Mouse (Mus musculus): ENCODE data around the gene Sim2.

The Sim2 gene

DNA sequence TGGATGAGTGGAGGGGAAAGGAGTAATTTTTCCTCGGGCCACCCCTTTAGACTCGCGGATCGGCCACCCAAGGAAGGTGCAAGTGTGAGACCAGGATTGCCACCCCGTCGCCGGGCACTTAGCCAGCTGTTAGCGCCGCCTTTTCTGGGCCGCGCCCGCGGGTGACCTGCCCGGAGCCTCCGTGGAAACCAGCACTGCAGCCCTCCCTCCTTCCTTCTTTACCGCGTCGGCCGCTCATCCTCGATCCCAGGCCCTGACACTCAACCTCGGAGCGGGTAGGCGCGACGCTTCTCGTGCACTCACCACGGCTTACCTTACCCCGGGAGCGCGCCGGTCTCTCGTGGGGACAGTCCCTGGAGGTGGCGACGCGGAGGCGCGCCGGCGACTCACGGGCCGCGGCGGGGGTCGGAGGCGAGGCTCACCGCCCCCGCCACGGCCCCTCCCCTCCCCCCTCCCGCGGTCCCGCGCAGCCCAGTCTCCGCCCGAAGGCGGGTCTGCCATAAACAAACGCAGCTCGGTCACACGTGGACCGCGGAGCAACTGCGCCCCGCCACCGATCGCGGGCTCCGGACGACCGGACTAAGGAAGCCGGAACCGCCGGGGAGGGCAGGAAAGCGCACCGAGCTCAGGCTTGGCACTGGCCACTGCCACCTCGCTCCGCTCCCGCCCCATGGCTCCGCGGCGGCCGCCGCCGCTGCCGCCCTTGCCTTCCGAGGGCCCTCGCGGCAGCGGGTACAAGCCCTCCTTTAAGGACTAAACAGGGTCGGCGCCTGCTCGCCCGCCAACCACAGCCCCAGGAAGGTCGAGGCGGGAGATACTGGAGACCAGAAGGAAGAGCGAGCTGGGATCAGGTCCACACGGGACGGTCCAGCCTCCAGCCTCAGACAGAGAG is at the start of gene Sim2:
Gene Sim2 (plus strand): TSS at position 221 of the 892 bp plus-strand sequence.
- DNase-seq (ENCODE audit: low read depth, low spot score) = no peak

DNA sequence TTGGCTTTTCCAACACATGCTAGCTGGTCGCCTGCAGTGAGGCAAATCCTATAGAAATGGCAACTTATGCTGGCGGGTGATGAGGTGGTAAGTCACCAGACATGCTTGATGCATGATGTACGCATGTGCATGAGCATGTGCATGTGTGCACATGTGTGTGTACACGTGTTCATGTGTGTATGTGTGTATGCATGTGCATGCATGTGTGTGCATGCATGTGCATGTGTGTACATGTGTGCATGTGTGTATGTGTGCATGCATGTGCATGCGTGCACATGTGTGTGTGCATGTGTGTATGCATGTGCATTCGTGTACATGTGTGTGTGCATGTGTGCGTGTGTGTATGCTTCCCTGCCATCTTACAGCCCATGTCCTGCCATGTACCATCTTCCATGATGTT is 47.5 kb upstream of the Sim2 start:
- peak; percentile 6 for DNase-seq (ENCODE audit: low read depth, low spot score)

DNA sequence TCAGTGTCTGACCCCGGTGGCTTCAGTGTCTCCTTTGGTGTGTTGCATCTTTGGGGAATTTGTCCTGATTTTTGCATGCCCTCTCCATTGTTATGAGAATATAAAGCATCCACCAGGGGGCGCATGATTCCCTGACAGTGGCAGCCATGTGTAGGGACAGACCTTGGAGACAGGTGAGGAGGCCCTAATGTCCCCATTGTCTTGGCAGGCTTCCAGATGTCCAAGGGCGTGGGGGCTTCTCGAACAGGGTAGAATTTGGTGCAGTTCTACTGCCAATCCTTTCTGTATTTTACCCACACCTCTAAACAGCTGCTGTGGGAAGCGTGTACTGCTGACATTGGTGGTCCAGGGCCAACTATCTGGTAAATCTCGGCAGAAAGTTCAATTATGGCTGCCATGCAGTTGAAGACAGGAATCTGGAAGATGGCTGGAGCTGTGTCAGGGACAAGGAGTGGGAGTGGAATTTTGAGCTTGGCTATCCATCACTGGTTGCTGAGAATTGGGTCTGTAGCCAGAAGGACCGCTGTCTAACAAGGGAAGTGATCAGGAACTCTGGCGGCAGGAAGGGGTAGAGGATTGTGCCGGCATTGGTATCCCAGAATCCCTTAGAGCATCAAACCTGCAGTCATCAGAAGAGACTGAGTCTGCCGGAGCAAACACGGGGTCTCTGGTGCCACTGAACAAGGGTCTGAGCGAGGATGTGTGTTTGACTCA is 46.3 kb upstream of the Sim2 start:
- DNase-seq (ENCODE audit: low read depth, low spot score) = peak; percentile 82

DNA sequence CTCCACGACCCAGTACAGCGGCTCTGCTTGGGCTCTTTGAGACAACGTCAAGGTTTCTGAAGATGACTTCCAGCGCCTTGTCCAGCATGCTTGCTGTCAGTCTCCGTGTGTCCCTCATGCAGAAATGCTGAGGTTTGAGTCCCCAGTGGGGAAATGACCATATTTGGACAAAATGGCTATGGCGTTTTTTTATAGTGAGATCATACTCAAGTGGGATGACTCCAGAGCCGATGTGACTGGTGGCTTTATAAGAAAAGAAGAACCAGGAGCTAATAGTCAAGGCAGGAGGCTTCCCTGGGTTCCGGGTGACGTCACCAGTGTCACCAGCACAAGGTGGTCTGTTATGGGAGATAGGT is 45.8 kb upstream of the Sim2 start:
- no peak for DNase-seq (ENCODE audit: low read depth, low spot score)

- DNase-seq (ENCODE audit: low read depth, low spot score) = no peak
Observed at GRCm38 (mm10) chr16:94040485-94040884, 44.2 kb upstream of the Sim2 start.

GRCm38 (mm10) chr16:94041065-94041712 is 43.5 kb upstream of the Sim2 start:
- DNase-seq (ENCODE audit: low read depth, low spot score) = no peak

DNA sequence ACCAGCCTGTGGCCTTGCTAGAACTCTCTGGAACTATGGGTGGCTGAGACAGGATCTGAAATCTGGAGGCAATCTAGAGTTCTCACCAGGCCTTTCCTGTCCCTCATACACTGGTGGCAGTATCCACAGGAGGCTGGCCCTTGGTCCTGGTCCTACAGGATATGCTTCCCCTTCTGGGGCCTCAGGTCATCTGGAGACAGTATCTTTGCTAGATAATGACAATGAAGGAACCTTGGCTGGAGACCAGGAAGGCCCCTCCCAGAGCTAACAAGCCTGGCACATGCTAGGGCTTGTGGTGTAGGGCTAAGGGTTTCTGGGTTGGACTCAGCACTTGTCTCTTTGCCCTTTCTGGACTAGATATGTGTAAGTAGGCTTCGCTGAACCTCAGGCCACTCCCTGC is 40.9 kb upstream of the Sim2 start:
- no peak for DNase-seq (ENCODE audit: low read depth, low spot score)

DNA sequence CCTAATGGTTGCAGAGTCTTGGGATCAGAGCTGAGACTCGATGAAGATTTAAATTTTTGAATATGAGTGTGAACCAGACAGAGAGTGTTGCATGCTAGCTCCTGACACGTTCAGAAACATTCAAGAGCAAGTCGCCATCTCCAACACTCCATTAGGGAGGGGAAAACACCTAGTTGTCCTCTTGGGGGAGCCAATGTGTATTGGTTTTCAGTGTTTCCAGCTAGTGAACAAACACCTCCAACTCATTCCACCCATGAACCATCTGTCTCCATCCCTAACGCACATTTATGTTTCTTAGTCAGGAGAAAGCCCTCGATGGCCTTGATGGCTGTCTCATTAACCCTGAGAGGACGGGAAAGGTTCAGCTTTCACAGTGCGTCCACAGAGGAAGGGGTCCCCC is 39.7 kb upstream of the Sim2 start:
- no peak for DNase-seq (ENCODE audit: low read depth, low spot score)

GRCm38 (mm10) chr16:94050368-94050767 is 34.4 kb upstream of the Sim2 start:
- no peak for DNase-seq (ENCODE audit: low read depth, low spot score)

GRCm38 (mm10) chr16:94055176-94055575 is 29.6 kb upstream of the Sim2 start:
- no peak for DNase-seq (ENCODE audit: low read depth, low spot score)

DNA sequence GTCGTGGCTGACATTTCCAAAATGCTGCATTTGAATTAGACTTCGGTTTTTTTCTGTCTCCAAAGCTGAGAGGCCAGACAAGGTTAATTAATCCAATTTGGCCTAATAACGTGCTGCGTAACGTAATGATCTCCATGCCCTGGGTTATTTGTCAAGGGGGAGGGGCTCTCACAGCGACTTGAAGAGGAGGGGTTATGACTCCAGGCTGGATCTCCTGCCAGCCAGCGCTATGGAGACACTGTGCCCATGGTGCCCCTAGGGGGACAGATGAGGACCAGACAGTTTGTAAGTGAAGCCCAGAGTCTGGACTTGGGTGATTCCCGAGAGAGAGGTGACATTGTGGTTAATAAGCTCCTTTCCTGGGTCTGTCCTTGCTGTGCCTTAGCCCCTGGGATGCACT is 29.2 kb upstream of the Sim2 start:
- DNase-seq (ENCODE audit: low read depth, low spot score) = no peak

DNA sequence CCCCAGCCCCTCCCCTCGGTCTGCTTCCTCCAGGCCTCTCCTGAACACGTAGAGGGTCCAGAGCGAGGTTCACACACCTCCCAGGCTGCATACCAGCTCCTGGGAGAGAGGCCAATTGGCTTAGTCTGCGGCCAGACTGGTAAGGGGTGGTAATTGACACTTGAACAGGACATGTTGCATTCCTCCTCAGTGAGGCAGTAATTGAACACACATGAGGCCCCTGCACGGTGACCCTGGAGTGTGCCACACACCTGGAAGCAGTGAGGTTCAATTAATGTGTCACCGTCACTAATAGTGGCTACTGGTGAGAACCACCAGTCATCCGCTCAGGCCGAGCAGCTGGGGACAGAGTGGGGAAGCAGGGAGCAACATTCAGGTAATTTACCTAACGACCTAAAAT is 24.9 kb upstream of the Sim2 start:
- DNase-seq (ENCODE audit: low read depth, low spot score) = no peak

DNA sequence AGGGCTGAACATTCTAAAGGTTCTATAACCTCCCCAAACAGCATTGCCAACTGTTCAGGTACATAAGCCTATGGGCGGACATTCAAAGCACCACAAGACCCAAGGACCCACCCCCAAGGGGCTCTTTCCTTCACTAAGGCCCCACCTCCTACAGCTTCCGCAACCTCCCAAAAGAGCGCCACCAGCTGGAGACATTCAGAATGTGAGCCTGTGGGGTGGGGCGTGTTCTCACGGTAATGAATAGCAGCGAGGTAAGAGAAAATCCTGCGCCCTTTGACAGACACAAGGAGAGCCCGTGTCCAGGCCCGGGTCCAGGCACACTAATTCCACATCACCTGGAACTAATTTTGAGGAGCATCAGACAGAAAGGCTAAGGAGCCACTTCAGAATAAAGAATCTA is 20.5 kb upstream of the Sim2 start:
- DNase-seq (ENCODE audit: low read depth, low spot score) = no peak

GRCm38 (mm10) chr16:94065728-94066674 is 18.7 kb upstream of the Sim2 start:
- peak; percentile 64 for DNase-seq (ENCODE audit: low read depth, low spot score)

- DNase-seq (ENCODE audit: low read depth, low spot score) = no peak
Observed at GRCm38 (mm10) chr16:94066771-94067170, 18.0 kb upstream of the Sim2 start.

DNA sequence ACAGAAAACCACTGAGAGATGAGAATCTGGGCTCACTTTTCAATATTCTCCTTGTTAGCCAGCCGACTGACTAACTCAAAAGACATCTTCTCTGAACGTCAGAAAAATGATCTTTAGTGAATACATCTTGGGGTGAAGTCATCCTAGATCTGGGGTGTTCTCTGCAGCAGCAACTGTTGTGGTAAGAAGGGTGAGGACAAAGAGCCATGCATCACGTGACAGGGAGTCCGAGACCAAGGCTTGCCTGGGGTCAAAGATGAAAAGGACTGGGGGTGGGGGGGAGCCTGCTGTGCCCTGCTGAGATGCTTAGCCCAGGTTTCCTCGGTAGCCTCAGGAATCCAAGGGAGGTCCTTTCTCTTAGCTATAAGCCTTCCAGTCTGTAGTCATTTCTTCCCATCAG is 17.5 kb upstream of the Sim2 start:
- no peak for DNase-seq (ENCODE audit: low read depth, low spot score)

- DNase-seq (ENCODE audit: low read depth, low spot score) = no peak
Observed at GRCm38 (mm10) chr16:94069061-94069460, 15.7 kb upstream of the Sim2 start.

DNA sequence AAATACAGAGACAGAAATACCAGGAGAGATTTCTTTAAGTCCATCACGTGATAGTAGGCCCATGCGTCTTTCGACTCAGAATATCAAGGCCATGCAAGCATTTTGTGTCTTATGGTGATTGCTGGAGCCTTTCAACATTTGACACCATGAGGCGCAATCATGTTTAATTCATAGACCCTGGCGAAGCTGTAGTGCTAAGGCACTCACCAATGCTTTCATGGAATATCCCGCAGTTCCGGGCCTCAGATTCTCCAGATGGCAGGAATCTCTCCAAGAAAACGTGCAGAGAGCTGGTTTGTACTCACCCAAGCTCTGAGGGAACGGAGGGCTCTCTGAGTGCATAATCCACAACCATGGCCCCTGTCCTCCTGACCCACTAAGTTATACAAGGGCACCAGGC is 13.8 kb upstream of the Sim2 start:
- no peak for DNase-seq (ENCODE audit: low read depth, low spot score)

- DNase-seq (ENCODE audit: low read depth, low spot score) = no peak
Observed at GRCm38 (mm10) chr16:94071468-94071867, 13.3 kb upstream of the Sim2 start.

DNA sequence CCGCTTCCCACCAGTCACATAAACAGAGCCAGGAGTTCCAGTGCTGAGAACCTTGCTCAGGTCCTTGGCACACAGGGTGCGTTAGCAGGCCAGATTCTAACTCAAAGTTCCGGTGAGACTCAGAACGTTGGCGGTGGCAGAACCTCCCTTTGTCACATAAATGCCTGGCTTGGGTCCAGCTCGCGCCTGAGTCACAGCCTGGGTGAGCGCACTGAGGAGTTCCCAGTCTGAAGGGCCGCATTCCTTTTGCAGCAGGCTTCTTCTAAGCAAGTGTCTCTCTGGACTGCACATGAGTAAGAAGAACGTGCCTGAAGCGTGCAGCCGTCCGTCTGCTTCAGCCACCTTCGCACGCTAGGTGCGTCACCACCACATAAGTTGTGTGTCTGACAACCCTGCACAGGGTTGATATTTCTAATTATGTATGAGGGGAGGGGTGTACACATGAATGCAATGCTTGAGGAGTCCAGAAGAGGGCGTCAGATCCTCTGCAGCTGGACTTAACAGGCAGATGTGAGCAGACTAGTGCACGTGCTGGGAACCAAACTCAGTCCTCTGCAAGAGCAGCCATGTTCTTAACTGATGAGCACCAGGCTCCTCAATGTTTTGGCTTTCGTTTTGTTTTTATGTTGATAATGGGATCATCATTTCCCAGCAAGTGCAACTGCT is 9.2 kb upstream of the Sim2 start:
- DNase-seq (ENCODE audit: low read depth, low spot score) = no peak
